Mouse (Mus musculus) ES-E14 (cell line): Measurements from ENCODE around the gene Ermap. TPM values are rescaled to one million over a fixed set of nuclear protein-coding genes. Genes with fewer than 3 reads are reported as not detected.
A peak's percentile ranks its signal among the peaks of the same experiment; 100 is the strongest.

Experiments
- DNase-seq: peaks from one replicate; pipeline ENCODE4 v3.0.0-alpha.2; 2013; ENCODE audit warnings: low read depth, low spot score
- H3K27ac ChIP-seq: 2 replicates; pipeline ENCODE4 v1.5.1; 2012; ENCODE audit warnings: low read depth, mild to moderate bottlenecking, low read length, moderate library complexity, mixed read lengths; ENCODE audit not compliant: poor library complexity, insufficient read depth, severe bottlenecking
- H3K36me3 ChIP-seq: 2 replicates; pipeline ENCODE4 v1.6.1; 2012; ENCODE audit warnings: mild to moderate bottlenecking, low read length, moderate library complexity, mixed read lengths; ENCODE audit not compliant: control insufficient read depth, poor library complexity, insufficient read depth, severe bottlenecking
- H3K4me1 ChIP-seq, 2 experiments: fragments of 150-350 bp in 1 of 2; sonication (generic) in 1 of 2; 2 replicates each; pipeline ENCODE4 v1.6.1; 2012; ENCODE audit warnings: low read length in 2 of 2, mild to moderate bottlenecking in 1 of 2, mixed read lengths in 1 of 2; ENCODE audit not compliant: control insufficient read depth in 2 of 2, insufficient read depth in 2 of 2, poor library complexity in 1 of 2
- H3K4me3 ChIP-seq, 2 experiments: fragments of 150-350 bp in 1 of 2; sonication (generic) in 1 of 2; 2 replicates each; pipeline ENCODE4 v1.5.1; 2012; ENCODE audit warnings: low read length in 2 of 2, low read depth in 1 of 2, mild to moderate bottlenecking in 1 of 2, mixed read lengths in 1 of 2; ENCODE audit not compliant: insufficient read depth in 1 of 2, poor library complexity in 1 of 2, severe bottlenecking in 1 of 2
- H3K9ac ChIP-seq: 2 replicates; pipeline ENCODE4 v1.6.1; 2012; ENCODE audit warnings: low read depth, mild to moderate bottlenecking, low read length, mixed read lengths; ENCODE audit not compliant: poor library complexity, insufficient read depth, severe bottlenecking
- H3K9me3 ChIP-seq: fragments of 150-350 bp; sonication (generic); 2 replicates; pipeline ENCODE4 v1.6.1; 2012; ENCODE audit warnings: low read depth, mild to moderate bottlenecking, low read length; ENCODE audit not compliant: control insufficient read depth, insufficient read depth
- CHD2 ChIP-seq: IDR thresholded peaks from 2 replicates; pipeline ENCODE4 v1.6.1; 2014; ENCODE audit warnings: mild to moderate bottlenecking, low read depth, low read length, inconsistent platforms
- HCFC1 ChIP-seq: IDR thresholded peaks from 2 replicates; pipeline ENCODE4 v1.6.1; 2012; ENCODE audit warnings: low read length, inconsistent platforms, borderline replicate concordance; ENCODE audit not compliant: insufficient read depth
- MAFK ChIP-seq: IDR thresholded peaks from 2 replicates; pipeline ENCODE4 v1.6.1; 2014; ENCODE audit warnings: mild to moderate bottlenecking, low read depth, low read length, inconsistent platforms; ENCODE audit not compliant: insufficient read depth
- ZC3H11A ChIP-seq: IDR thresholded peaks from 2 replicates; pipeline ENCODE4 v1.6.1; 2012; ENCODE audit warnings: low read depth, mild to moderate bottlenecking, inconsistent platforms, low read length, borderline replicate concordance
- ZNF384 ChIP-seq: IDR thresholded peaks from 2 replicates; pipeline ENCODE4 v1.6.1; 2012; ENCODE audit warnings: low read depth, low read length, inconsistent platforms
- in situ Hi-C, 2 experiments: fragments of 600-800 bp; cut with MboI; formaldehyde crosslinking; loops; one replicate each; pipeline ENCODE4 v1.15.1; 2025; ENCODE audit warnings: low sequenced_read_pairs in 2 of 2, inconsistent platforms in 1 of 2; ENCODE audit not compliant: unreplicated experiment in 2 of 2
- total RNA-seq: library from RNA; depleted of rRNA; stranded (reverse); fragments of 300-350 nt; gene quantifications from 2 replicates; pipeline ENCODE4 v1.2.3, GENCODE M21; 2012

Ermap gene
- total RNA-seq, 1 experiment: 0.18 TPM

DNA sequence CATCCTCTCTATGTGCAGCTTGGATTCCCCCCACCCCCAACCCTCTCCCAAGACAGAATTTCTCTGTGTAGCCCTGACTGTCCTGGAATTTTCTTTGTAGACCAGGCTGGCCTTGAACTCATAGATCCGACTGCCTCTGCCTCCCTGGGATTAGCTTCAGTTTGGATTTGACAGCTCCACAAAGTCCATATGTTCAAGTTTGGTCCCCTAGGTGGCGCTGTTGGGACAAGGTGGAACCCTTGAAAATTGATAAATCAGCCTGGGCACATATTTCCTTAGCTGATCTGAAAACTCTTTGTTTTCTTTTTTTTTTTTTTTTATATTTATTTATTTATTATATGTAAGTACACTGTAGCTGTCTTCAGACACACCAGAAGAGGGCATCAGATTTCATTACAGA is 32.6 kb downstream of the Ermap start:
- no peak overlapping the region for H3K9ac ChIP-seq
- no peaks in the 10 kb centered on the region for H3K9me3 ChIP-seq
- no peak overlapping the region for H3K4me3 ChIP-seq
- H3K27ac ChIP-seq: no peak overlapping the region
- peak; percentile 67 for DNase-seq
- in situ Hi-C loops: loop anchor here (25.0 kb wide), 2 partner anchors 520 to 545 kb away; partner anchors contain the start of genes Cfap57 (in 1 of the 2) and Ebna1bp2 (in 1 of the 2)
- TF ChIP-seq MAFK: no peak
- TF ChIP-seq CHD2: no peak
- TF ChIP-seq ZC3H11A: no peak
- no peak for TF ChIP-seq HCFC1
- no peak for TF ChIP-seq ZNF384
- H3K4me1 ChIP-seq: no peaks in the 10 kb centered on the region
- H3K36me3 ChIP-seq: no peaks in the 10 kb centered on the region

DNA sequence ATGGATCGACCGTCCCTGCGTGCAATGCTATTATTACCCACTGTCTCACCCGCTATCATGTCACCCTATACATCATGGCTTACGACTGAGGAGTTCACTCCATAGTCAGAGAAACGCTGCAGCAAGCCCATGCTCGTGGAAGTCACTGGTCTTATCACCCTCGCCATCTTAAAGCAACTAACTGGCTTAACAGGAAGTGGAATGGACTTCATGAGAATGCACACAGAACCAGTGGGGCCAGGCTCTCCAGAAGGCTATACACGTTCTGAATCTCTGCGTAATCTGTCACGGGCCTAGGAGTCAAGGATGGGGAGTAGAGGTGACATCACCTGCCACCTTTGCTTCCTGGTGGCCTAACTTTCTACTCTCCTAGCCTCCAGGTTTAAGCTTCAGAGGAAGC is 41.1 kb downstream of the Ermap start:
- DNase-seq: no peak
- no peak for TF ChIP-seq ZC3H11A
- no peak for TF ChIP-seq CHD2
- no peak overlapping the region for H3K4me3 ChIP-seq
- H3K4me1 ChIP-seq: no peaks in the 10 kb centered on the region; a peak in 1 of 4 replicates
- no peaks in the 10 kb centered on the region for H3K9me3 ChIP-seq
- no peaks in the 10 kb centered on the region for H3K36me3 ChIP-seq
- H3K9ac ChIP-seq: no peak overlapping the region
- H3K27ac ChIP-seq: no peak overlapping the region
- in situ Hi-C loops: no loop called here

DNA sequence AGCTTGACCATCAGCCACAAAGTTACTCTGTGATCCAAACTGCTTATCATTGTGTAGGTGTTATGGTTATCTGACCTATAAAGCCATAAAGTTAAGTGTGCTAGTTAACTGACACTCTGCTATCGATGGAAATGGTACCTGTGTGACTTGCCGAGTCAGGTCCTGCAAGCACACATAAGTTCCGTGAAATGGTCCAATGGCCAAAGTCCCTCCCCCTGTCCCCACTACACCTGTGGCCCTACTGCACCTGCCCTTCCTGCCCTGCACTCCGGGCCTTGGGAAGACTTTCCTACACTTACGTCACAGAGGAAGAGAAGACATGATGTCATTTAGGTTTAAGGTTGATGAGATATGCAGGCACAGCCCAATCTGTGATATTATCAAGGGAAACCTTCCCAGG is 42.5 kb downstream of the Ermap start:
- Histone ChIP-seq H3K9me3 (no peaks in the 10 kb centered on the region), H3K9ac (no peak overlapping the region), H3K27ac (no peak overlapping the region), H3K36me3 (no peaks in the 10 kb centered on the region), H3K4me1 (no peaks in the 10 kb centered on the region; a peak in 1 of 4 replicates), H3K4me3 (no peak overlapping the region)
- in situ Hi-C loops: no loop called here
- TF ChIP-seq ZNF384: no peak
- no peak for TF ChIP-seq HCFC1
- DNase-seq: no peak

DNA sequence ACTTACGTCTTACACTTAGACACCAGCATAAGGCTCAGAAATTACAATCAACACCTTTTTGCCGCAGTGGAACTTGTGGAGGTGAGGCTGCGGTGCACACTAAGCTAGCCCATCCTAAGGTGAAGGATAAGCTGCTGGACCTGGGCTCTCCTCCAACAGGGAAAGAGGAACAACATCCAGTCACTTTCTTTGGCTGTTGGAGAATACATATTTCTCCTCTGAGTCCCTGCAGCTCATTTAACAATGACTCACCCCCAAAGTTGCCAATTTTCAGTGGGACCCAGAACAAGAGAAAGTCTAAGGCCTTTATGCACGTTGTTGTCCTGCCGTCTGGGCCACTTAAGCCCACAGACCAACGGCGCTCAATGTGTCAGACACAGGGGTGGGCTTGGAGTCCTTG is 43.0 kb downstream of the Ermap start:
- no peak for TF ChIP-seq ZNF384
- no peak for TF ChIP-seq MAFK
- TF ChIP-seq CHD2: no peak
- no peak for TF ChIP-seq HCFC1
- TF ChIP-seq ZC3H11A: no peak

DNA sequence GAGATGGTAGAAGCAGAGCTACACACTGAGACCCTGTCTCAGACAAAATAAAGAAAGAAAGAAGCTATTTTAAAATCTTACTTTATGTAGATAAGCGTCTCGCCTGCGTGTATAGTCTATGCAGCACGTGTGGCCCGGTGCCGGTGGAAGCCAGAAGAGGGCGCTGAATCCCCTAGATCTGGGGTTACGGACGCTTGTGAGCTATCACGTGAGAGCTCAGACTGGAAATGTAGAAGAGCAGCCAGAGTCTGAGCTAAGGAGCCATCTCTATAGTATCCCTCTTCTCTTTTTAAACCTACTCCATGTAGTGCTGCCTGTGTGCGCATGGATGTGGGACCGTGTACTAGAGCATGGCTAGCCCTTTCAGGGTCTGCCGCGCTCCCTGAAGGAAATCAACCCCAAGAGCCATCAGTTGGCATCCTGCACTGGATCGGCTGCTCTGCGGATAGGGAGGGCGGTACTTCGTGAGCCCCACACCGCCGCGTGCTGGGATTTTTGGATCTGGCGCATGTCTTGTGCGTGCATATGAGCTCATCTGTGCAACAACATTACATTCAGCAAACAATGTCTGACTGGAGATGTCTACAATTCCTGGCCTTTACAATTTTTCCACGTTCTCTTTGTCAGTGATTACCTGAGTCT is 47.5 kb downstream of the Ermap start:
- in situ Hi-C loops: no loop called here
- Histone ChIP-seq H3K9me3 (no peaks in the 10 kb centered on the region), H3K4me1 (peaks cover 8 to 11% of the 10 kb centered on the region in 2 experiments; a peak in 3 of 4 replicates), H3K27ac (no peak overlapping the region), H3K4me3 (peak overlapping the region; percentile 58 to 60), H3K36me3 (peaks cover 3% of the 10 kb centered on the region), H3K9ac (peak overlapping the region; percentile 70)
- no peak for TF ChIP-seq ZC3H11A
- no peak for TF ChIP-seq HCFC1
- TF ChIP-seq CHD2: no peak
- no peak for TF ChIP-seq ZNF384
- no peak for TF ChIP-seq MAFK
- DNase-seq: peak; percentile 88

More for the DNA sequence above, 43.0 kb downstream of the Ermap start:
- H3K4me3 ChIP-seq: no peak overlapping the region
- no peaks in the 10 kb centered on the region for H3K9me3 ChIP-seq
- H3K36me3 ChIP-seq: no peaks in the 10 kb centered on the region
- DNase-seq: no peak
- no peak overlapping the region for H3K9ac ChIP-seq
- H3K27ac ChIP-seq: no peak overlapping the region
- in situ Hi-C loops: no loop called here
- H3K4me1 ChIP-seq: no peaks in the 10 kb centered on the region; a peak in 2 of 4 replicates
